Mouse (Mus musculus) adrenal gland, postnatal 14 days (tissue): ENCODE data around the gene Dusp1. TPM values are rescaled to one million over a fixed set of nuclear protein-coding genes. Genes with fewer than 3 reads are reported as not detected.

Experiments
- DNase-seq: peaks from one replicate; pipeline ENCODE4 v3.0.0; 2021; ENCODE audit warnings: mixed read lengths
- microRNA-seq, 2 experiments: library from miRNA; unstranded; fragments of <30 nt; microRNA quantifications; one replicate each; pipeline ENCODE4 v1.2.0; 2021
- total RNA-seq: library from RNA; stranded (reverse); gene quantifications from 2 replicates; pipeline ENCODE4 v1.2.3, GENCODE M21; 2021

Dusp1 gene
- total RNA-seq, 1 experiment from 2014 or later, result 66.3 TPM

DNA sequence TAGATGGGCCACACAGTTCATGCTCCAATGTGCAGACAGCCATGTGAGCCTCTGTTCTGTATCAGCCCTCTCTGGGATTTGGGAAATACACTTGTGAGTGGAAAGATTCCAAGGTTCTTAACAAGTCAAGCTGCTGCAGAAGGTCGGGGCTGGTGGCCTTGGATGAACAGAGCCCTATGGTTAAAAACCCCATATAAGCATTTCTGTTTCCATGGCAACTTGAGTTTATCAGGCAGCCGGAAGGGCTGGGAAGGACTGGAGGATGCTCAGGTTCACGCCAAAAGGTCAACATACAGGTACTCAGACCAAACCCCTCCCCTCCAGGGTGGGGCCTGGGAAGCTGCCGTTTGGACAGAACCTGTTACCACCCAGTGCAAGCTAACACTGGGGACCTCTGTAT lies 97.9 kb downstream of the Dusp1 start:
- peak; percentile 43 for DNase-seq

DNA sequence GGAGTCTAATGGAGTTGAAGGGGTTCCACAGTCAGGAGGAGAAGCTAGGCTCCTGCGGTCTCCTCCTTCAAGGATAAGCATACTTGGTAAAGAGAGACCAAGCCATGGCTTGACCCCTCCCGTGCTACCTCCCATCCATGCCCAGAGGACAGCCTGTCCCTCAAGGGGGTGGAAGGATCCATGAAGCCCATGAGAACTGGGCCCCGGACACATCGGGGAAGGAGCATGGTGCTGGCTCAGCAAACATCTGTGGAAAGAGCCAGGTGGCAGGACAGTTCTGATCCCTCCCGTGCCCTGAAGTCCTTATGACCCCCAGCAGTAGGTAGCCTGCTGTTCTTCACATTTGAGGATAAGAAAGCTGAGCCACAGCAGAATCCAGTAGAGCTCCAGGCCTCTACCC lies 98.5 kb downstream of the Dusp1 start:
- DNase-seq, result no peak

DNA sequence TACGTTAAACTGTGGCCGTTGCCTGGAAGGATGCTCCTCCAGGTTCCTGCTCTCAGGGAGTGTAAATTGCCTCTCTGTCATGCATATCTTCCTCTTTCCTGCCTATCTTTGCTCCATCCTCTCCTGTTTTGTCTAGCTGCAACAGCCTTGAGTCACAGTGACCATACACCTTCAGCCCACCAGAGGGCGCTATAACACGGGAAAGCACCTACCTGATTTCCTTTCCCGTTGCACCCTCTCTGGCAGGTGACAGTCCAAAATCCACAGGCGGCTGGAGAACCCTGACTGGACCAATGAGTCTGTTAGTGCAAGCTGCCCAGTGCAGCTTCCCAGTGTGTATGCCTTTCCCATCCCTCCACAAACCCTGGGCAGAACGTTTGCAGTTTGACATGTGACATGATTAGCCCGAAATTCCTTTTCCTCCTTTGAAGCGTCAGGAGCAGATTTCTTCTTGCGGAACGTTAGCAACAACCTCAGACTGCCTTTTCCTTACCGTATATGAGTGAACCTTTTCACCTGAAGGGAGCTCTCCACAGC lies 99.2 kb downstream of the Dusp1 start:
- DNase-seq, result peak; percentile 90

DNA sequence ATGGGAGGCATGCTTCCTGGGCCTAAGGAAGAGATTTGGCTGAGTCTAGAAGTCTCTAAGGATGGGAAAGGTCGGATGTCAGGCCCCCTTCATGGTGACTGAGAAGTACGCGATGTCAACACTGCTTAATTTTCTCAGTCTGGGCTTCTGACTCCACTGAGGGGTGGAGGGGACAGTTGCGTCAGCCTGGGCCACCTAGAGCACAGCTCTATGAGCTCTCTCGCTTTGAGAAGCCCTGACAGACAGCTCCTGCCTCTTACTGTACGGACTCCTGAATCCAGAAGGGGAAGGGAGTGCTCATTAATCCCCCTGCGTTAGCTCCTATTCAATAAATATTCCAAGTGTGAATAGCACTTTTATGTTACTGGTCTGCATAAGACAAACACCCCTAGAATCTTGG lies 103.9 kb downstream of the Dusp1 start:
- no peak for DNase-seq

DNA sequence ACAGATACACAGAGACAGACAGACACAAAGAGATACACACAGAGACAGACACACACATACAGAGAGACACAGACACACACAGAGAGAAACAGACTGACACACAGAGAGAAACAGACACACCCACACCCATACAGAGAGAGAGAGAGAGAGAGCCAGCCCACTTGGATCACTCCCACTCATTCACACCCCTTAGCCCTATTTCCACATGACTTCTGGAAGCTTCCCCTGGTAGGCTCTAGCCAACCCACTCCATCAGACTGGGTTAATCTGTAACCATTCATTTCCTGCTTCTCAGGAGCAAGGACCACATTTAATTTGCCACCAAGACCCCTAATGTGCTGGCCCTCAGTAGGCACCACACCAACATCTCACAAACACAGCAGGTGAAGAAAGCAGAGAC lies 104.4 kb downstream of the Dusp1 start:
- no peak for DNase-seq

Small RNAs within 50 kb of the gene (microRNA-seq; reads per million reads assigned to microRNA genes)
- 0 reads per million in 2 experiments for gene Gm22420

Other genes with a start within 250 kb of the Dusp1 start
- 50.0 and 51.1 TPM in 2 replicates for gene Neurl1b, start 147.3 kb downstream of the Dusp1 start, total RNA-seq
- 126 and 143 TPM in 2 replicates for gene Ergic1, start 639 bp downstream of the Dusp1 start, total RNA-seq
- 188 and 193 TPM in 2 replicates for gene Atp6v0e, start 101.1 kb upstream of the Dusp1 start, total RNA-seq
- gene Crebrf, start 153.5 kb upstream of the Dusp1 start, total RNA-seq, result 50.2 and 66.8 TPM in 2 replicates
- 21.6 and 28.6 TPM in 2 replicates for gene Bnip1, start 218.9 kb upstream of the Dusp1 start, total RNA-seq